Mouse (Mus musculus) liver, adult 2 months (tissue): ENCODE measurements around the gene Ralgps1.

Source experiments
- CTCF ChIP-seq: fragments of 200-500 bp; IDR thresholded peaks from 2 replicates; pipeline ENCODE4 v1.5.1; 2011; ENCODE audit warnings: low read depth, low read length, control low read depth
- POLR2A ChIP-seq: fragments of 200-500 bp; IDR thresholded peaks from 2 replicates; pipeline ENCODE4 v1.6.1; 2011; ENCODE audit warnings: low read length, control low read depth; ENCODE audit not compliant: insufficient read depth; ENCODE audit errors: extremely low read depth

GRCm38 (mm10) chr2:33256769-33257537 lies 114.3 kb downstream of the Ralgps1 start:
- TF ChIP-seq CTCF (no peak), POLR2A (no peak)
